23 mouse cellular contexts compared by ENCODE assay signal in the genomic region with DNA sequence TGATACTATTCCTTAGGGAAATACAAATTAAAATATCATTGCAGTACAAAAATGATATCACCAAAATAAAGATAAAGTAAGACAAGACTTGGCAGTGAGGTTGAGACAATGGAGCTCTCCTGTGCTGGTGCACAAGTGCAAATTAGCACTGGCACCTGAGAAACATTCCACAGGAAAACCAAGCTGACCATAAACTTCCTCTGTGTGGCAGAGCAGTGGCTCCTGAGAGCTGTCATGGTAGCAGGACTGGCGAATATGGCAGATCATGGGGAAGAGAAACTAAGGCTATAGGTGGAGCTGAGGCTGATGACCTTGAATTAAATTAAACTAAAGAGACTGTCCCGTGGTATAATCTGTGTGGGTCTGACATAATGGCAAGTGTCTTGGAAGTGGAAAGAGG.
"Had no signal": no experiment of that assay in that cellular context is flagged by ENCODE, and none has a peak within 500 bp of the region (broad histone marks: within the 10 kb centered on the region; RNA-seq: fewer than 3 reads in every experiment).

No protein-coding gene starts in this region.

- H3K36me3 ChIP-seq: heart, embryonic 10.5 days; heart, embryonic 12.5 days; hindbrain, embryonic 13.5 days; hindbrain, embryonic 15.5 days; limb, embryonic 13.5 days; limb, embryonic 15.5 days; liver, embryonic 12.5 days had no signal

- H3K4me3 ChIP-seq: heart, embryonic 10.5 days; heart, embryonic 12.5 days; hindbrain, embryonic 13.5 days; hindbrain, embryonic 15.5 days; limb, embryonic 13.5 days; limb, embryonic 15.5 days; liver, embryonic 12.5 days had no signal

- H3K9me3 ChIP-seq: heart, embryonic 10.5 days; heart, embryonic 12.5 days; hindbrain, embryonic 13.5 days; hindbrain, embryonic 15.5 days; limb, embryonic 13.5 days; limb, embryonic 15.5 days; liver, embryonic 12.5 days had no signal

- H3K9ac ChIP-seq: heart, embryonic 12.5 days; hindbrain, embryonic 13.5 days; hindbrain, embryonic 15.5 days; limb, embryonic 13.5 days; limb, embryonic 15.5 days; liver, embryonic 12.5 days; liver, embryonic 14.5 days had no signal

- H3K27ac ChIP-seq: heart, embryonic 10.5 days; hindbrain, embryonic 13.5 days; hindbrain, embryonic 15.5 days; hindbrain, postnatal 0 days; limb, embryonic 13.5 days; limb, embryonic 15.5 days; liver, embryonic 12.5 days; liver, embryonic 14.5 days had no signal

- H3K4me1 ChIP-seq: heart, embryonic 10.5 days; heart, embryonic 12.5 days; hindbrain, embryonic 13.5 days; hindbrain, embryonic 15.5 days; liver, embryonic 12.5 days had no signal

- DNase-seq: gastrocnemius, postnatal 14 days; gastrocnemius, postnatal 36 days; heart, adult 18-20 months; heart, postnatal 10 days; heart, postnatal 4 days; kidney, adult 11 months; kidney, adult 2 months; kidney, adult 9 months; kidney, postnatal 10 days; kidney, postnatal 25 days; kidney, postnatal 4 days; layer of hippocampus, postnatal 36 days; left cerebral cortex, postnatal 4 days had no signal

- H3K27me3 ChIP-seq: heart, embryonic 12.5 days; hindbrain, embryonic 13.5 days; hindbrain, embryonic 15.5 days; limb, embryonic 13.5 days; limb, embryonic 15.5 days; liver, embryonic 12.5 days had no signal

- ATAC-seq: hindbrain, postnatal 0 days; intestine, embryonic 16.5 days; liver, embryonic 12.5 days had no signal

- H3K4me2 ChIP-seq: heart, embryonic 12.5 days; hindbrain, embryonic 13.5 days; hindbrain, embryonic 15.5 days; limb, embryonic 13.5 days; limb, embryonic 15.5 days; liver, embryonic 12.5 days had no signal
